29 mouse cellular contexts compared by ENCODE assay signal in the genomic region with DNA sequence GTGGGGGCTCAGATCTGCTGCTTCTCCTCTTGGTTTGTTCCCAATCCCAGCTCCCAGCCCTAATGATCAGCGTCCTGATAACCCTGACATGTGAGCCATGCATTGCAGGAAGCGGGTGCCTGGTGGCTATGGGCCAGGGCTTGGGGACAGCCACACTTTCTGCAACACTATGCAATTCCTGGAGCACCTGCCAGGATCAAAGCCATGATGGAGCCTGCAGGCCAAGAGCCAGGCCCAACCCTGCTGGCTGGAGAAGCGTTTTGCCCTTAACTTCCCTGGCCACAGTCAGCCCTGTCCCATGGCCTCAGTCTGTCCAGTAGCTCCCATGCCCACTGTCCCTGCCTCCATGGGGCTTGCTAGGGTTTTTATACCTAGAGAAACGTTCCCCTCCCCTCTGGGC. TPM values are rescaled to one million over a fixed set of nuclear protein-coding genes. Genes with fewer than 3 reads are reported as not detected.
DNase-seq lines count a peak whose midpoint lies in the region; ATAC-seq and TF ChIP-seq lines count a peak whose summit lies in the region.
"Had no signal": no experiment of that assay in that cellular context is flagged by ENCODE, and none has a peak within 500 bp of the region (broad histone marks: within the 10 kb centered on the region; RNA-seq: fewer than 3 reads in every experiment).

No protein-coding gene starts in this region.

- no peak overlapping the region for H3K27ac ChIP-seq in heart, postnatal 0 days (ENCODE audit: low read depth)
- 0 out of 2 replicates have a peak overlapping the region, but pooled peaks have one; percentile 29 for H3K27ac ChIP-seq in liver, adult 2 months (replicated peaks; ENCODE audit: insufficient read depth, low read depth, low read length)
- H3K27ac ChIP-seq in liver, postnatal 0 days (ENCODE audit: low read depth), result no peak overlapping the region
- H3K27ac ChIP-seq in hindbrain, embryonic 12.5 days, result no peak overlapping the region
- H3K27ac ChIP-seq: embryonic facial prominence, embryonic 12.5 days; embryonic facial prominence, embryonic 15.5 days; forebrain, embryonic 12.5 days; forebrain, embryonic 15.5 days; heart, embryonic 13.5 days; hindbrain, embryonic 13.5 days had no signal

- peaks cover 11% of the 10 kb centered on the region; the same call in 1 of the 2 replicates for H3K36me3 ChIP-seq in heart, postnatal 0 days (replicated peaks; ENCODE audit: control insufficient read depth, insufficient read depth, low read length)
- H3K36me3 ChIP-seq in liver, adult 2 months (ENCODE audit: control insufficient read depth, insufficient read depth, low read length), result no peaks in the 10 kb centered on the region; the same call in 1 of the 2 replicates
- H3K36me3 ChIP-seq in liver, postnatal 0 days (replicated peaks; ENCODE audit: insufficient read depth, low read length), result peaks cover 3% of the 10 kb centered on the region
- H3K36me3 ChIP-seq in hindbrain, embryonic 12.5 days, result no peaks in the 10 kb centered on the region
- H3K36me3 ChIP-seq: embryonic facial prominence, embryonic 12.5 days; embryonic facial prominence, embryonic 15.5 days; forebrain, embryonic 12.5 days; forebrain, embryonic 15.5 days had no signal

- no peak overlapping the region for H3K9ac ChIP-seq in heart, postnatal 0 days (replicated peaks; ENCODE audit: low read depth, low read length)
- H3K9ac ChIP-seq in liver, adult 2 months (ENCODE audit: low read depth, low read length), result no peak overlapping the region
- no peak overlapping the region for H3K9ac ChIP-seq in liver, postnatal 0 days (replicated peaks)
- H3K9ac ChIP-seq in hindbrain, embryonic 12.5 days, result no peak overlapping the region
- H3K9ac ChIP-seq: embryonic facial prominence, embryonic 12.5 days; embryonic facial prominence, embryonic 15.5 days; forebrain, embryonic 12.5 days; forebrain, embryonic 15.5 days; heart, embryonic 13.5 days; hindbrain, embryonic 13.5 days had no signal

- no peak for TF ChIP-seq EP300 in heart, postnatal 0 days (IDR thresholded peaks at IDR 0.05; ENCODE audit: low read depth)
- no peak for TF ChIP-seq EP300 in liver, postnatal 0 days (IDR thresholded peaks at IDR 0.05; ENCODE audit: low read depth)

- peak; percentile 24 for DNase-seq in adrenal gland, postnatal 14 days
- DNase-seq in adrenal gland, adult 8-10 months, result no peak
- peak; percentile 3 for DNase-seq in heart, postnatal 0 days (ENCODE audit: low spot score)
- DNase-seq in heart, adult 18-20 months, result no peak
- DNase-seq in liver, adult 2 months (ENCODE audit: extremely low read depth, low read depth, low spot score), result peak; percentile 81
- DNase-seq in liver, postnatal 0 days, result no peak
- DNase-seq: cerebellum, adult 11 months; cerebellum, adult 2 months; cerebellum, adult 9-11 months; cerebellum, postnatal 25 days; gastrocnemius, postnatal 10 days; gastrocnemius, postnatal 36 days; kidney, adult 2 months had no signal

- TF ChIP-seq CTCF in heart, postnatal 0 days (IDR thresholded peaks at IDR 0.05; ENCODE audit: low read depth), result no peak
- TF ChIP-seq CTCF in liver, adult 2 months (IDR thresholded peaks at IDR 0.05; ENCODE audit: low read depth, low read length), result no peak
- TF ChIP-seq CTCF in liver, postnatal 0 days (IDR thresholded peaks at IDR 0.05; ENCODE audit: low read depth), result no peak

- H3K79me2 ChIP-seq in liver, adult 2 months (ENCODE audit: control insufficient read depth, insufficient read depth, low read length), result peaks cover 14% of the 10 kb centered on the region; the same call in 1 of the 2 replicates

- ATAC-seq in heart, postnatal 0 days (ENCODE audit: insufficient read depth, low read depth), result no peak
- ATAC-seq in liver, postnatal 0 days, result no peak
- ATAC-seq in hindbrain, embryonic 12.5 days (ENCODE audit: low FRiP score), result no peak
- ATAC-seq: CD4-positive, CD25-positive, alpha-beta regulatory T cell, adult 4 months; forebrain, embryonic 15.5 days; hindbrain, embryonic 16.5 days; intestine, postnatal 0 days had no signal

- 67% methylated on average over 4 of the region's 4 CpGs for WGBS in heart, postnatal 0 days
- WGBS in liver, adult 2 months, result 19% methylated on average over 4 of the region's 4 CpGs
- 55% methylated on average over 4 of the region's 4 CpGs for WGBS in liver, postnatal 0 days (ENCODE audit: insufficient replicate concordance)
- WGBS in hindbrain, embryonic 12.5 days, result 73% methylated on average over 4 of the region's 4 CpGs

- no peaks in the 10 kb centered on the region for H3K9me3 ChIP-seq in heart, postnatal 0 days (replicated peaks; ENCODE audit: control insufficient read depth, low read length)
- no peaks in the 10 kb centered on the region for H3K9me3 ChIP-seq in liver, postnatal 0 days (ENCODE audit: low read length)
- no peaks in the 10 kb centered on the region for H3K9me3 ChIP-seq in hindbrain, embryonic 12.5 days (replicated peaks)
- H3K9me3 ChIP-seq: embryonic facial prominence, embryonic 12.5 days; embryonic facial prominence, embryonic 15.5 days; forebrain, embryonic 12.5 days; forebrain, embryonic 15.5 days; heart, embryonic 13.5 days; hindbrain, embryonic 13.5 days had no signal

- no peak overlapping the region for H3K4me3 ChIP-seq in heart, postnatal 0 days (ENCODE audit: low read depth, low read length)
- no peak overlapping the region for H3K4me3 ChIP-seq in liver, adult 2 months (ENCODE audit: insufficient read depth, low read depth, low read length)
- no peak overlapping the region for H3K4me3 ChIP-seq in liver, postnatal 0 days (ENCODE audit: low read depth, low read length)
- H3K4me3 ChIP-seq in hindbrain, embryonic 12.5 days, result no peak overlapping the region
- H3K4me3 ChIP-seq: embryonic facial prominence, embryonic 12.5 days; embryonic facial prominence, embryonic 15.5 days; forebrain, embryonic 12.5 days; forebrain, embryonic 15.5 days; heart, embryonic 13.5 days; hindbrain, embryonic 13.5 days had no signal

- peaks cover 18% of the 10 kb centered on the region; the same call in 1 of the 2 replicates for H3K4me1 ChIP-seq in heart, postnatal 0 days (ENCODE audit: control insufficient read depth, insufficient read depth)
- H3K4me1 ChIP-seq in liver, adult 2 months (ENCODE audit: control insufficient read depth, insufficient read depth, low read length), result peaks cover 12% of the 10 kb centered on the region
- H3K4me1 ChIP-seq in liver, postnatal 0 days (ENCODE audit: insufficient read depth), result peaks cover 13% of the 10 kb centered on the region; the same call in 1 of the 2 replicates
- peaks cover 14% of the 10 kb centered on the region for H3K4me1 ChIP-seq in hindbrain, embryonic 12.5 days

- H3K27me3 ChIP-seq in heart, postnatal 0 days (ENCODE audit: control insufficient read depth, insufficient read depth, low read length), result no peaks in the 10 kb centered on the region
- no peaks in the 10 kb centered on the region for H3K27me3 ChIP-seq in liver, adult 2 months (ENCODE audit: control insufficient read depth, insufficient read depth, low read length)
- H3K27me3 ChIP-seq in liver, postnatal 0 days (ENCODE audit: insufficient read depth, low read length), result no peaks in the 10 kb centered on the region
- no peaks in the 10 kb centered on the region for H3K27me3 ChIP-seq in hindbrain, embryonic 12.5 days
- H3K27me3 ChIP-seq: embryonic facial prominence, embryonic 12.5 days; embryonic facial prominence, embryonic 15.5 days; forebrain, embryonic 12.5 days; forebrain, embryonic 15.5 days; heart, embryonic 13.5 days; hindbrain, embryonic 13.5 days had no signal

- TF ChIP-seq POLR2A in liver, adult 2 months (IDR thresholded peaks at IDR 0.05; ENCODE audit: extremely low read depth, insufficient read depth, low read length), result no peak

- no peak overlapping the region for H3K4me2 ChIP-seq in heart, postnatal 0 days (ENCODE audit: low read depth, low read length)
- H3K4me2 ChIP-seq in liver, postnatal 0 days (ENCODE audit: low read depth, low read length), result no peak overlapping the region
- no peak overlapping the region for H3K4me2 ChIP-seq in hindbrain, embryonic 12.5 days (replicated peaks)
- H3K4me2 ChIP-seq: embryonic facial prominence, embryonic 12.5 days; embryonic facial prominence, embryonic 15.5 days; forebrain, embryonic 12.5 days; forebrain, embryonic 15.5 days; heart, embryonic 13.5 days; hindbrain, embryonic 13.5 days had no signal

RNA-seq across cellular contexts. Expression of gene Mrs2, which starts 2.2 kb away (rescaled TPM):
- 59.0 and 63.1 TPM in 2 replicates for total RNA-seq in adrenal gland, postnatal 14 days (2021)
- total RNA-seq in adrenal gland, adult 8-10 months (2022), result 10 to 100 TPM; 47.2 to 58.3 (median 53.6) TPM
- total RNA-seq in heart, postnatal 0 days (2014; rRNA removed; ENCODE audit: low replicate concordance), result 19.1 and 28.3 TPM in 2 replicates
- polyA plus RNA-seq in heart, postnatal 0 days (2015; fragmentation: Nextera tagmentation; extraction: Ambion mirVana), result 12.9 and 13.0 TPM in 2 replicates
- 10 to 100 TPM; 53.5 to 54.7 TPM for total RNA-seq in heart, adult 18-20 months (2021)
- 13.7 and 18.3 TPM in 2 replicates for total RNA-seq in liver, adult 2 months (2014; rRNA removed)
- 7.6 and 11.3 TPM in 2 replicates for polyA plus RNA-seq in liver, adult 2 months (2012; rRNA removed)
- polyA plus RNA-seq in liver, postnatal 0 days (2015; fragmentation: Nextera tagmentation; extraction: Ambion mirVana), result 5.1 and 6.3 TPM in 2 replicates
- 26.1 and 31.9 TPM in 2 replicates for polyA plus RNA-seq in hindbrain, embryonic 12.5 days (2016; fragmentation: Nextera tagmentation; extraction: Ambion mirVana)

RNA-seq across cellular contexts. Expression of gene Dcdc2a, which starts 33.4 kb away (rescaled TPM):
- total RNA-seq in adrenal gland, postnatal 14 days (2021), result 0.04 and 0.33 TPM in 2 replicates
- total RNA-seq in adrenal gland, adult 8-10 months (2022), result under 1 TPM in 2 of 4 experiments, not detected in 2; 0.26 to 0.73 TPM
- total RNA-seq in heart, postnatal 0 days (2014; rRNA removed; ENCODE audit: low replicate concordance), result 0.04 TPM in 1 of 2 replicates, not detected in the other
- 0.25 and 0.49 TPM in 2 replicates for polyA plus RNA-seq in heart, postnatal 0 days (2015; fragmentation: Nextera tagmentation; extraction: Ambion mirVana)
- under 1 TPM in 1 of 2 experiments, not detected in 1; 0.05 TPM for total RNA-seq in heart, adult 18-20 months (2021)
- 0.83 and 0.94 TPM in 2 replicates for total RNA-seq in liver, adult 2 months (2014; rRNA removed)
- polyA plus RNA-seq in liver, adult 2 months (2012; rRNA removed), result 0.29 TPM in 2 replicates
- polyA plus RNA-seq in liver, postnatal 0 days (2015; fragmentation: Nextera tagmentation; extraction: Ambion mirVana), result 1.2 and 1.5 TPM in 2 replicates
- polyA plus RNA-seq in hindbrain, embryonic 12.5 days (2016; fragmentation: Nextera tagmentation; extraction: Ambion mirVana), result 2.1 and 3.6 TPM in 2 replicates
- total RNA-seq: common myeloid progenitor, adult 5-6 weeks; granulocyte monocyte progenitor cell, adult 5-6 weeks; heart, postnatal 25 days; hematopoietic stem cell, adult 5-6 weeks; MEL had no signal
- polyA plus RNA-seq: C2C12; CD4-positive, CD25-positive, alpha-beta regulatory T cell, adult 4 months had no signal

Comparison
In these comparisons a context has a peak if more than half of its experiments do, and no peak if none do; other contexts are left out.
1. DNase-seq: peak in adrenal gland, postnatal 14 days (single experiment), heart, postnatal 0 days (single experiment) and liver, adult 2 months (single experiment); none in adrenal gland, adult 8-10 months (single experiment), heart, adult 18-20 months (0 of 2) and liver, postnatal 0 days (single experiment).